Mouse (Mus musculus) frontal cortex, postnatal 10 days (tissue): ENCODE data around the gene Cux1.

Experiments used
- DNase-seq, 2 experiments: peaks; one replicate each; pipeline ENCODE4 v3.0.0; 2022; ENCODE audit warnings: low spot score in 2 of 2, mixed read lengths in 1 of 2

Cux1 gene

GRCm38 (mm10) chr5:136567176-136568025, at the start of gene Cux1:
Gene Cux1, minus strand, starts transcription at chr5:136567490.
- DNase-seq: peak; percentile 71 to 81

- no peak for DNase-seq
Observed at GRCm38 (mm10) chr5:136612391-136612790, 45.1 kb upstream of the Cux1 start.

- no peak for DNase-seq
Observed at GRCm38 (mm10) chr5:136608814-136609434, 41.6 kb upstream of the Cux1 start.

- DNase-seq: no peak
Observed at GRCm38 (mm10) chr5:136605144-136605543, 37.9 kb upstream of the Cux1 start.

GRCm38 (mm10) chr5:136603176-136603964, 36.1 kb upstream of the Cux1 start:
- peak; percentile 34 for DNase-seq

GRCm38 (mm10) chr5:136600511-136600910, 33.2 kb upstream of the Cux1 start:
- no peak for DNase-seq

GRCm38 (mm10) chr5:136594896-136595540, 27.7 kb upstream of the Cux1 start:
- DNase-seq: no peak

GRCm38 (mm10) chr5:136591816-136592499, 24.7 kb upstream of the Cux1 start:
- DNase-seq: no peak

GRCm38 (mm10) chr5:136589002-136589401, 21.7 kb upstream of the Cux1 start:
- DNase-seq: no peak

GRCm38 (mm10) chr5:136588471-136588870, 21.2 kb upstream of the Cux1 start:
- no peak for DNase-seq

- no peak for DNase-seq
Observed at GRCm38 (mm10) chr5:136584676-136585285, 17.5 kb upstream of the Cux1 start.

GRCm38 (mm10) chr5:136583666-136584464, 16.6 kb upstream of the Cux1 start:
- no peak for DNase-seq

- no peak for DNase-seq
Observed at GRCm38 (mm10) chr5:136583256-136583655, 16.0 kb upstream of the Cux1 start.

- DNase-seq: no peak
Observed at GRCm38 (mm10) chr5:136582201-136582600, 14.9 kb upstream of the Cux1 start.

GRCm38 (mm10) chr5:136581625-136582024, 14.3 kb upstream of the Cux1 start:
- DNase-seq: no peak

GRCm38 (mm10) chr5:136581166-136581565, 13.9 kb upstream of the Cux1 start:
- no peak for DNase-seq

- no peak for DNase-seq
Observed at GRCm38 (mm10) chr5:136578201-136578600, 10.9 kb upstream of the Cux1 start.

GRCm38 (mm10) chr5:136570171-136570570, 2.9 kb upstream of the Cux1 start:
- DNase-seq: no peak

GRCm38 (mm10) chr5:136568776-136569175, 1.5 kb upstream of the Cux1 start:
- peak; percentile 19 to 66 for DNase-seq
